Mouse (Mus musculus): ENCODE measurements around the gene Casr.

GRCm38 (mm10) chr16:36543091-36543490 is 18.9 kb downstream of the Casr start:
- TF ChIP-seq CTCF (IDR thresholded peaks at IDR 0.05; ENCODE audit: extremely low read depth, insufficient read depth, low read length) (no peak), POLR2A (IDR thresholded peaks at IDR 0.05; ENCODE audit: extremely low read depth, insufficient read depth, low read length) (no peak)

Data from cortical plate, adult 2 months (tissue).